Mouse (Mus musculus): Measurements from ENCODE around the gene Gimap8. TPM values are rescaled to one million over a fixed set of nuclear protein-coding genes. Genes with fewer than 3 reads are reported as not detected.
"Not testable (repeated sequence)": the region's sequence is repeated elsewhere in the genome, so short reads cannot be mapped to it uniquely, and the experiment has no call there.

The Gimap8 gene
- polyA plus RNA-seq, 1 experiment from 2014 or later: 1.8 TPM

DNA sequence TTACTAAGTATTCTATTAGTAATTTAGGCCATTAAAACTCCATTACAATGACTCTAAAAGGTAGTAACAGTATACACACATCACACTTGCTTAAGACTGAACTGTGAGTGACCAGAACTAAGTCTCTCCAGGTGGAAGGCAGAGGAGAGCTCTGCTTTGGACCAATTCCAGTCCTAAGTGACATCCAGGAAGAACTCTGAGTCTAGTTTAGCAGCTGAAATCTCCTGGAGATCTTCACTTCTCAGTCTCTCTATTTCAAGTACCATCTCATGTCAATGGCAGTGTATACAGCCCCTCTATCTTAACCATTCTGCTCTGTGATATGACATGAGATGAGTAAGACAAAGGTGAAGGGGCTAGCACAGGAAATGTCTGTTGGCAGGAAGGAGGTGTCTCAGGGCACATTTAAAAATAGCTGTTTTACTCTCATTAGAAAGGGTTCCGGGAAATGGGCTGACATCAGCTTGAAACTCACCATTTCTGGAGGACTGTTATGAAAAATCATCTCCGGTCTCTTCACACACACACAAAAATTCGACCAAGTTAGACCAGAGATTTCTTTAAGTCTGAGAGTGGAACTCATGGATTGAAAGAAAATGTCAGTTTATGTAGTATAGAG is 34.5 kb downstream of the Gimap8 start:
- WGBS: 72% methylated on average over 3 of the region's 3 CpGs
- H3K9ac ChIP-seq (ENCODE audit: low read length): no peak overlapping the region
- ATAC-seq (ENCODE audit: insufficient read depth, low FRiP score): no peak
- H3K4me3 ChIP-seq (replicated peaks; ENCODE audit: low read length): no peak overlapping the region
- H3K4me1 ChIP-seq (ENCODE audit: control insufficient read depth, insufficient read depth, low read length): no peaks in the 10 kb centered on the region
- no peak overlapping the region for H3K4me2 ChIP-seq (ENCODE audit: low read depth, low read length)
- no peaks in the 10 kb centered on the region for H3K9me3 ChIP-seq (replicated peaks; ENCODE audit: control insufficient read depth, low read length)
- no peaks in the 10 kb centered on the region for H3K36me3 ChIP-seq (ENCODE audit: control insufficient read depth, insufficient read depth, low read length)
- H3K27me3 ChIP-seq (ENCODE audit: control insufficient read depth, insufficient read depth, low read length): no peaks in the 10 kb centered on the region
- no peak overlapping the region for H3K27ac ChIP-seq (ENCODE audit: low read length)

DNA sequence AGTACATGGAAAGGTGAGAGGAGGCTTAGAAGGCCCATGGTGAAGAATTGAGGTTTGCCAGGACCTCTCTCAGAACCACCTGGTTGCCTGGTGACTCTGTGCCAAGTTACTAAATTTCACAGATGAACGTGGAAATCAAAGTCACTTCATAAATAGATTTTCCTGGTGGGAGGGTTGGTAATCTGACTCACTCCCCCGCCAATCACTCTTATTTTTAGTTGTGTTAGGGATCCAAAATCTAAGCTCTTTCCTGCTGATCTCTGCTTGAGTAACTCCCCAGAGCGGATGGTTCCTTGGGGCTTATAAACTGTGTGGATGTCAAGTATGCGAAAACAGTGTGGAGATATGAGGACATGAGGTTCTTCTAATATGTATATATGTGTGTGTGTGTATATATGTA is 35.2 kb downstream of the Gimap8 start:
- Histone ChIP-seq H3K9ac (ENCODE audit: low read length) (no peak overlapping the region), H3K4me3 (replicated peaks; ENCODE audit: low read length) (no peak overlapping the region), H3K4me1 (ENCODE audit: control insufficient read depth, insufficient read depth, low read length) (no peaks in the 10 kb centered on the region), H3K4me2 (ENCODE audit: low read depth, low read length) (no peak overlapping the region), H3K9me3 (replicated peaks; ENCODE audit: control insufficient read depth, low read length) (no peaks in the 10 kb centered on the region), H3K27ac (ENCODE audit: low read length) (0 out of 2 replicates have a peak overlapping the region, but pooled peaks have one; percentile 10), H3K27me3 (ENCODE audit: control insufficient read depth, insufficient read depth, low read length) (no peaks in the 10 kb centered on the region), H3K36me3 (ENCODE audit: control insufficient read depth, insufficient read depth, low read length) (no peaks in the 10 kb centered on the region)
- no peak for ATAC-seq (ENCODE audit: insufficient read depth, low FRiP score)
- 69% methylated on average over 4 of the region's 4 CpGs for WGBS

DNA sequence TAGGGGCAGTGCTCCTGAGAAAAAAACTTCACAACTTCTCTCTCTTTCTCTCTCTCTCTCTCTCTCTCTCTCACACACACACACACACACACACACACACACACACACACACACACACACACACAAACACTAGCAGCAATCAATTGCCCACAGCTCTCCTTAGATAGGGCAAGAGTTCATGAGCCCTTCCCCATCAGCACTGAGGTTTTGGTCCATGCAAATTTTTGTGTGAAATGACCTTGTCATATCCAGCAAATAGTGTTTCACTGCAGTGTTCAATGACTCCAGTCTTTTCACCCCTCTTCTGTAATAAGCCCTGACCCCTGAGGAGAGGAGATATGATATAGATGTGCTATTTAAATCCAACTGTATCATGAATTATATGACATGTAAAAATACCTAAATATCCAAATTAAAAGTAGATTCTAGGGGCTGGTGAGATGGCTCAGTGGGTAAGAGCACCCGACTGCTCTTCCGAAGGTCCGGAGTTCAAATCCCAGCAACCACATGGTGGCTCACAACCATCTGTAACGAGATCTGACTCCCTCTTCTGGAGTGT is 36.3 kb downstream of the Gimap8 start:
- WGBS: 91% methylated on average over 3 of the region's 4 CpGs
- not testable (repeated sequence) for H3K27ac ChIP-seq (ENCODE audit: low read length); H3K9me3 ChIP-seq (replicated peaks; ENCODE audit: control insufficient read depth, low read length); H3K4me1 ChIP-seq (ENCODE audit: control insufficient read depth, insufficient read depth, low read length); ATAC-seq (ENCODE audit: insufficient read depth, low FRiP score); H3K27me3 ChIP-seq (ENCODE audit: control insufficient read depth, insufficient read depth, low read length); H3K4me2 ChIP-seq (ENCODE audit: low read depth, low read length); H3K36me3 ChIP-seq (ENCODE audit: control insufficient read depth, insufficient read depth, low read length); H3K9ac ChIP-seq (ENCODE audit: low read length); H3K4me3 ChIP-seq (replicated peaks; ENCODE audit: low read length)

DNA sequence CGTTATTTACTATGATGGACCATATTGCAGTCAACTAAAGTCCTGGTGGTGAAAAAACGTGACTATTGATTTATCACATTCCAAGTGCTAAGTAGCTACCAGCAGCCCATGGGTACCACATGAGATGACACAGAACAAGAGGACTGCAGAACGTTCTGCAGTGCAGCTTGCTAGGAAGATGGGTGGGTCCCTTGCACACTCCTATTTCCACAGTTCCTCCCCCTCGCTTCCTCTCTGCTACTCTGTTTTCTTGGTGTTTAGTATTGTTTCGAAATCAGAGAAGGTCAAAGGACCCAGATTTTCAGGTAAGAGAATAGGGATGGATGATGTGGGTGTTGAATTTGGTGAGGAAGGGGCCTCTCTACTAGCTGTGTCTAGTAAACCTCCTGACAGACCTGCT is 37.3 kb downstream of the Gimap8 start, which contains the start of gene Gimap4:
Gene Gimap4 (plus strand): TSS at position 231 of the 400 bp plus-strand sequence.
- no peaks in the 10 kb centered on the region for H3K27me3 ChIP-seq (ENCODE audit: control insufficient read depth, insufficient read depth, low read length)
- no peaks in the 10 kb centered on the region for H3K9me3 ChIP-seq (replicated peaks; ENCODE audit: control insufficient read depth, low read length)
- no peak within 1 kb of the TSS for H3K9ac ChIP-seq (ENCODE audit: low read length)
- no peak within 1 kb of the TSS for H3K27ac ChIP-seq (ENCODE audit: low read length)
- ATAC-seq (ENCODE audit: insufficient read depth, low FRiP score): no peak
- no peaks in the 10 kb centered on the region for H3K4me1 ChIP-seq (ENCODE audit: control insufficient read depth, insufficient read depth, low read length)
- no peak within 1 kb of the TSS for H3K4me2 ChIP-seq (ENCODE audit: low read depth, low read length)
- no peak within 1 kb of the TSS for H3K4me3 ChIP-seq (replicated peaks; ENCODE audit: low read length)
- 64% methylated on average over 5 of the region's 5 CpGs for WGBS
- no peaks in the 10 kb centered on the region for H3K36me3 ChIP-seq (ENCODE audit: control insufficient read depth, insufficient read depth, low read length)

DNA sequence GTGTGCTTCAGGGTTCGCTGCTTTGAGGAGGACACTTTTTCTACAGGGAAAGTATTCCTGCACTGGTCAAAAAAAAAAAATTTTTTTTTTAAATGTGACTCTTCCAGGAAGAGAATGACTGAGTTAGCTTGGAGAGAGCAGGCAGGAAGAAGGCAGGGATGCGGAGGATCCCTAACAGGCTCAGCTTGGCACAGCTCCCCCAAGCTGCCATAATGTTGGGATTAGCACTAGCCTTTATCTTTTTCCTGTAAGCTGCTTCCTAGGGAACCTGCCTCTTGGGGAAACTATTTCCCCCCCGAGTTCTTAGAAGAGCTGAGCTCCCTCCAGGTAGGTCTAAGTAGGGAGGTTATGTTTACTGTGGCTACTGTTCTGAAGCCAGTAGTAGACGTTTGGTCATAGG is 37.8 kb downstream of the Gimap8 start:
- no peaks in the 10 kb centered on the region for H3K27me3 ChIP-seq (ENCODE audit: control insufficient read depth, insufficient read depth, low read length)
- H3K36me3 ChIP-seq (ENCODE audit: control insufficient read depth, insufficient read depth, low read length): no peaks in the 10 kb centered on the region
- H3K4me3 ChIP-seq (replicated peaks; ENCODE audit: low read length): no peak overlapping the region
- H3K9ac ChIP-seq (ENCODE audit: low read length): no peak overlapping the region
- no peak overlapping the region for H3K27ac ChIP-seq (ENCODE audit: low read length)
- no peak for ATAC-seq (ENCODE audit: insufficient read depth, low FRiP score)
- no peaks in the 10 kb centered on the region for H3K4me1 ChIP-seq (ENCODE audit: control insufficient read depth, insufficient read depth, low read length)
- 50% methylated on average over 4 of the region's 4 CpGs for WGBS
- H3K9me3 ChIP-seq (replicated peaks; ENCODE audit: control insufficient read depth, low read length): no peaks in the 10 kb centered on the region
- no peak overlapping the region for H3K4me2 ChIP-seq (ENCODE audit: low read depth, low read length)

DNA sequence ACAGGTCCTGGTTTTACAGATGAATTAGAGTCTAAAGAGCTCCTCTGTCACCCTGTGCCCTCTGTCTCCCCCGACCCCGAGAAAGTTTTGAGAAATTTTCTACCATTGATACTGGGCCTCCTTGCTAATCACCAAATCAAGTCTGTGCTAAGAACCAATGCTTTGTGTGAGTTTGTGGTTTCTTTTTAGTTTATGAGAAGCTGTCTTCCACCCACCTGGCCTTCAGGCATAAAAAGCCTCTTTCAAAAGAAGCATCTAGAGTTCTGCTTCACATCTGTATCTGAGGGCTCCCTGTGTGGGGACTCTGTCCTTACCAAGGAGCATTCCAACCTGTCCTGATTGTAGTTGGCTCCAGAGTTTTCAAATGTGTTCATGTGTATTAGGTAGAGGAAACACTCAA is 38.2 kb downstream of the Gimap8 start:
- no peak overlapping the region for H3K4me3 ChIP-seq (replicated peaks; ENCODE audit: low read length)
- WGBS: 84% methylated on average over 2 of the region's 2 CpGs
- H3K4me1 ChIP-seq (ENCODE audit: control insufficient read depth, insufficient read depth, low read length): no peaks in the 10 kb centered on the region
- ATAC-seq (ENCODE audit: insufficient read depth, low FRiP score): no peak
- H3K9me3 ChIP-seq (replicated peaks; ENCODE audit: control insufficient read depth, low read length): no peaks in the 10 kb centered on the region
- no peak overlapping the region for H3K27ac ChIP-seq (ENCODE audit: low read length)
- H3K4me2 ChIP-seq (ENCODE audit: low read depth, low read length): no peak overlapping the region
- no peak overlapping the region for H3K9ac ChIP-seq (ENCODE audit: low read length)
- no peaks in the 10 kb centered on the region for H3K27me3 ChIP-seq (ENCODE audit: control insufficient read depth, insufficient read depth, low read length)
- H3K36me3 ChIP-seq (ENCODE audit: control insufficient read depth, insufficient read depth, low read length): no peaks in the 10 kb centered on the region

DNA sequence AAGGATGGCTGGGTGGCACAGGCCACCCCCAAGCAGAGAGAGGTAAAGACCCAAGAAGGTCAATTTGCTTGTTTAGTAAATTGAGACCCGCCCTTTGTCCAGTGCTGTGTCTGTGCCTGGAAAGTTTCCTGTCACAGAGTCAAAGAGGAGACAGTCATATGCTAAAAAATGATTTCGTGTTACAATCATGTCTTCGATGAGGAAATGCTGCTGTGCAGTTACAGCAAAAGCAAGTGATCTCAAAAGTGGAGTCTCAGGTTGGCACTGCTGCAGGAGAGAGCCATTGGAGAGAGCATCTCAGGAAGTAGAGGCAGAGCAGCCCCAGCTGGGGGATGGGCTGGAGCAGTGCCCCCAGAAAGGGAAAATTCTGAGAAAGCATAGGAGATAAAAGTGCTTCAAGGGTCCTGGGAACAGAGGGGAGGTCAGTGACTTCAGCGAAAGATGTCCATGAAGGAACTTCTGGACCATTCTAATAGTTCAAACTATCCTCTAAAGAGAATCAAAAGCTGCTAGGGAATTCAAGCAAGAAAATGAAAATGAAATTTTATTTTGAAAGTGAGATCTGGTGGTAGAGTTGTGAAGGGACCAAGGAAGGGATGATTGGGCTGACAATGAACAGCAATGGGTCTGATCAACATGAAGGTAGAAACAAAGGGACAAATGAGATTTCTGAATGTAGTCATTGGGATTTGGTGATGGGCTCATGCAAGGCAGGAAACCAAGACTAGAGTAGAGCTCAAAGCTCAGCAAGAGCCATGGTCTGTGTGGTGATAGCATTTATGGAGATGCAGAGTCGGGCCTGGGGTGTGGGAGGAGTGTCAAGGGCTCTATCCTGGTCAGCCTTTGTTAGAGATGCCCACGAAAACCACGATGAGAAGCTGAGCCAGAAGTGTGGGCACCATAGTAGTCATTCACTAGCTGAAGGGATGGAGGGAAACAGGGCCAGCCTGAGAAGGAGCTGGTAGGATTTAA is 38.9 kb downstream of the Gimap8 start:
- Histone ChIP-seq H3K36me3 (ENCODE audit: control insufficient read depth, insufficient read depth, low read length) (no peaks in the 10 kb centered on the region), H3K27ac (ENCODE audit: low read length) (no peak overlapping the region), H3K27me3 (ENCODE audit: control insufficient read depth, insufficient read depth, low read length) (no peaks in the 10 kb centered on the region), H3K9ac (ENCODE audit: low read length) (no peak overlapping the region), H3K4me2 (ENCODE audit: low read depth, low read length) (peak overlapping the region; percentile 19; the same call in 1 of the 2 replicates), H3K4me1 (ENCODE audit: control insufficient read depth, insufficient read depth, low read length) (no peaks in the 10 kb centered on the region), H3K9me3 (replicated peaks; ENCODE audit: control insufficient read depth, low read length) (no peaks in the 10 kb centered on the region), H3K4me3 (replicated peaks; ENCODE audit: low read length) (no peak overlapping the region)
- ATAC-seq (ENCODE audit: insufficient read depth, low FRiP score): no peak
- 79% methylated on average over 7 of the region's 7 CpGs for WGBS

DNA sequence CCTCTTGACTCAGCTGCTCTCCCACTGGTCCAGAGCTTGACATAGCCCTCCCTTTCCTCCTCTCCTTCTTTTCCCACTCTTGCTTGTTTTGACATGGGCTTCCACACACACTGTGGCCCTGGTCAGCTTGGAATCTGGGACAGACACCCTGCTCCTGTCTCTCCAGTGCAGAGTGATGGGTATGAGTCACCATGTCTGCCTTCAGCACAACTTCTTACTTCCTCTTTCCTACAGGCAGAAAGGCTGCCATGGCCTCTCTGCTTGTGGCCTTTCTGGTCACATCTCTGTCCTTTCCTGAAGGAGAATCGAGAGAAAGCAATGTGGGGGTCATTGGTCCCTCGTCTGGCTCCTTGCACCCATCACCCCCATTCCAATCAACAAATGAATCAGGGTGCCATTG is 40.0 kb downstream of the Gimap8 start:
- ATAC-seq (ENCODE audit: insufficient read depth, low FRiP score): no peak
- no peaks in the 10 kb centered on the region for H3K9me3 ChIP-seq (replicated peaks; ENCODE audit: control insufficient read depth, low read length)

DNA sequence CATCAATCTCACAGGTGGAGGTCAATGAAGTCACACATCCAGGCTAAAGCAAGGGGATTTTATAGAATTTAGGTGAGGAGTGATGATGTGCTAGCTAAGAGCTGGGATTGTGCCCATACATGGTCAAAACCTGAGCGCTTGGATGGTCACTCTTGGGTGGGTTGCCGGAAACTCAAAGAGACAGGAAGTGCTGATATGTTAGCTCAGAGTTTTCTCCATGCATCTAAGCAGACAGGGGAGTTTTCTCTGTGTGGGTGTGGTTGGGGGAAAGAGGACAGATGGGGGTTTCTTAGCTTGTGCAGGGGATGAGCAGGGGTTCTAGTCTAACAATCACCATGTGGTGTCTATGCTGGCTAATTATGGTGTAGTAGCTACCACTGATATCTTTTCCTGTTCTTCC is 42.3 kb downstream of the Gimap8 start:
- H3K4me1 ChIP-seq (ENCODE audit: control insufficient read depth, insufficient read depth, low read length): no peaks in the 10 kb centered on the region
- 85% methylated on average over 2 of the region's 2 CpGs for WGBS
- ATAC-seq (ENCODE audit: insufficient read depth, low FRiP score): no peak
- H3K9me3 ChIP-seq (replicated peaks; ENCODE audit: control insufficient read depth, low read length): no peaks in the 10 kb centered on the region
- H3K4me3 ChIP-seq (replicated peaks; ENCODE audit: low read length): no peak overlapping the region
- no peaks in the 10 kb centered on the region for H3K36me3 ChIP-seq (ENCODE audit: control insufficient read depth, insufficient read depth, low read length)
- no peak overlapping the region for H3K27ac ChIP-seq (ENCODE audit: low read length)
- no peak overlapping the region for H3K4me2 ChIP-seq (ENCODE audit: low read depth, low read length)
- no peak overlapping the region for H3K9ac ChIP-seq (ENCODE audit: low read length)
- H3K27me3 ChIP-seq (ENCODE audit: control insufficient read depth, insufficient read depth, low read length): no peaks in the 10 kb centered on the region

More for the DNA sequence above, 40.0 kb downstream of the Gimap8 start:
- no peak overlapping the region for H3K27ac ChIP-seq (ENCODE audit: low read length)
- H3K36me3 ChIP-seq (ENCODE audit: control insufficient read depth, insufficient read depth, low read length): no peaks in the 10 kb centered on the region
- no peak overlapping the region for H3K4me2 ChIP-seq (ENCODE audit: low read depth, low read length)
- 66% methylated on average over 2 of the region's 2 CpGs for WGBS
- no peak overlapping the region for H3K9ac ChIP-seq (ENCODE audit: low read length)
- no peaks in the 10 kb centered on the region for H3K27me3 ChIP-seq (ENCODE audit: control insufficient read depth, insufficient read depth, low read length)
- H3K4me3 ChIP-seq (replicated peaks; ENCODE audit: low read length): no peak overlapping the region
- no peaks in the 10 kb centered on the region for H3K4me1 ChIP-seq (ENCODE audit: control insufficient read depth, insufficient read depth, low read length)

Measured in stomach, embryonic 16.5 days (tissue).